Mouse (Mus musculus) testis, adult 2 months (tissue): Measurements from ENCODE around the gene Kcnj11.

Experiments
- CTCF ChIP-seq: fragments of 200-500 bp; IDR thresholded peaks from 2 replicates; pipeline ENCODE4 v1.5.1; 2012; ENCODE audit warnings: low read depth, mild to moderate bottlenecking, inconsistent platforms, low read length, moderate library complexity; ENCODE audit not compliant: control insufficient read depth, insufficient read depth, insufficient replicate concordance
- POLR2A ChIP-seq: fragments of 200-500 bp; IDR thresholded peaks from 2 replicates; pipeline ENCODE4 v1.6.1; 2012; ENCODE audit warnings: low read depth, mild to moderate bottlenecking, inconsistent platforms, low read length, moderate library complexity; ENCODE audit not compliant: control insufficient read depth

- TF ChIP-seq POLR2A (no peak), CTCF (no peak)
These were observed 46.2 kb upstream of the Kcnj11 start for GRCm38 (mm10) chr7:46146675-46147308.
